Mouse (Mus musculus) cerebellum, adult 2 months (tissue): ENCODE measurements around the gene Insc. TPM values are rescaled to one million over a fixed set of nuclear protein-coding genes. Genes with fewer than 3 reads are reported as not detected.
A peak's percentile ranks its signal among the peaks of the same experiment; 100 is the strongest.

Experiments used
- DNase-seq, 2 experiments: peaks; one replicate each; pipeline ENCODE4 v3.0.0; 2021
- H3K27ac ChIP-seq: fragments of 200-500 bp; 2 replicates; pipeline ENCODE4 v1.5.1; 2012; ENCODE audit warnings: low read length, control low read depth, inconsistent platforms; ENCODE audit not compliant: insufficient read depth
- H3K27me3 ChIP-seq: fragments of 200-500 bp; 2 replicates; pipeline ENCODE4 v1.6.1; 2012; ENCODE audit warnings: inconsistent platforms, mild to moderate bottlenecking, low read length, moderate library complexity; ENCODE audit not compliant: control insufficient read depth, insufficient read depth
- H3K4me1 ChIP-seq: fragments of 200-500 bp; 2 replicates; pipeline ENCODE4 v1.6.1; 2011; ENCODE audit warnings: low read length; ENCODE audit not compliant: control insufficient read depth, insufficient read depth
- H3K4me3 ChIP-seq: fragments of 200-500 bp; replicated peaks from 2 replicates; pipeline ENCODE3; 2011; ENCODE audit warnings: mild to moderate bottlenecking, low read depth, low read length, control low read depth; ENCODE audit not compliant: insufficient read depth
- CTCF ChIP-seq: fragments of 200-500 bp; IDR thresholded peaks from 2 replicates; pipeline ENCODE4 v1.5.1; 2011; ENCODE audit warnings: low read depth, mild to moderate bottlenecking, control low read depth, low read length, moderate library complexity, borderline replicate concordance; ENCODE audit not compliant: insufficient read depth
- POLR2A ChIP-seq: fragments of 200-500 bp; IDR thresholded peaks from 2 replicates; pipeline ENCODE4 v1.6.1; 2011; ENCODE audit warnings: low read length, control low read depth, borderline replicate concordance; ENCODE audit not compliant: insufficient read depth
- WGBS: fragments of 180-500 bp; shearing (Covaris S2); methylation state at CpG from one replicate; pipeline ENCODE4 v1.1.7; 2018; 5-methylcytosine and 5-hydroxymethylcytosine counted together
- polyA plus RNA-seq: library from polyadenylated mRNA; depleted of rRNA; stranded (reverse); fragments of >200 nt; gene quantifications from 2 replicates; pipeline ENCODE4 v1.2.3, GENCODE M21; 2012

Insc gene
- polyA plus RNA-seq, 1 experiment, result 13.1 TPM

GRCm38 (mm10) chr7:114791087-114791486, 47.6 kb downstream of the Insc start:
- no peak for TF ChIP-seq CTCF
- no peak for TF ChIP-seq POLR2A
- WGBS, result 87% methylated on average over 10 of the region's 10 CpGs
- H3K4me3 ChIP-seq, result no peak overlapping the region
- H3K27me3 ChIP-seq, result no peaks in the 10 kb centered on the region
- DNase-seq, result no peak
- H3K4me1 ChIP-seq, result no peaks in the 10 kb centered on the region
- no peak overlapping the region for H3K27ac ChIP-seq

GRCm38 (mm10) chr7:114792026-114792425, 48.5 kb downstream of the Insc start:
- TF ChIP-seq CTCF (no peak), POLR2A (no peak)
- Histone ChIP-seq H3K4me3 (no peak overlapping the region), H3K27me3 (no peaks in the 10 kb centered on the region), H3K4me1 (no peaks in the 10 kb centered on the region), H3K27ac (no peak overlapping the region)
- 86% methylated on average over 6 of the region's 6 CpGs for WGBS
- DNase-seq, result no peak

- DNase-seq, result no peak
- no peaks in the 10 kb centered on the region for H3K4me1 ChIP-seq
- TF ChIP-seq CTCF (no peak), POLR2A (no peak)
- H3K4me3 ChIP-seq, result no peak overlapping the region
- WGBS, result 57% methylated on average over 2 of the region's 2 CpGs
- H3K27ac ChIP-seq, result no peak overlapping the region
- H3K27me3 ChIP-seq, result no peaks in the 10 kb centered on the region
Measured at GRCm38 (mm10) chr7:114794400-114794799, 50.9 kb downstream of the Insc start.

GRCm38 (mm10) chr7:114802576-114802975, 59.1 kb downstream of the Insc start:
- no peak for DNase-seq
- Histone ChIP-seq H3K4me3 (no peak overlapping the region), H3K27ac (no peak overlapping the region), H3K4me1 (no peaks in the 10 kb centered on the region), H3K27me3 (no peaks in the 10 kb centered on the region)
- 65% methylated on average over 8 of the region's 8 CpGs for WGBS
- TF ChIP-seq POLR2A (no peak), CTCF (no peak)

- H3K4me3 ChIP-seq, result no peak overlapping the region
- H3K27ac ChIP-seq, result no peak overlapping the region
- H3K27me3 ChIP-seq, result no peaks in the 10 kb centered on the region
- DNase-seq, result no peak
- H3K4me1 ChIP-seq, result no peaks in the 10 kb centered on the region
- TF ChIP-seq CTCF (no peak), POLR2A (no peak)
- WGBS, result 91% methylated on average over 2 of the region's 2 CpGs
Measured at GRCm38 (mm10) chr7:114805311-114805710, 61.8 kb downstream of the Insc start.

GRCm38 (mm10) chr7:114807343-114807742, 63.8 kb downstream of the Insc start:
- 28% methylated on average over 5 of the region's 5 CpGs for WGBS
- no peak for DNase-seq
- Histone ChIP-seq H3K4me1 (no peaks in the 10 kb centered on the region), H3K27ac (no peak overlapping the region), H3K27me3 (no peaks in the 10 kb centered on the region), H3K4me3 (no peak overlapping the region)
- TF ChIP-seq CTCF, result no peak
- no peak for TF ChIP-seq POLR2A

GRCm38 (mm10) chr7:114808341-114808740, 64.8 kb downstream of the Insc start:
- Histone ChIP-seq H3K27ac (no peak overlapping the region), H3K27me3 (no peaks in the 10 kb centered on the region), H3K4me1 (no peaks in the 10 kb centered on the region), H3K4me3 (no peak overlapping the region)
- 88% methylated on average over 3 of the region's 3 CpGs for WGBS
- TF ChIP-seq POLR2A (no peak), CTCF (no peak)
- DNase-seq, result no peak

- WGBS, result 14% methylated on average over 6 of the region's 6 CpGs
- no peaks in the 10 kb centered on the region for H3K4me1 ChIP-seq
- no peak overlapping the region for H3K4me3 ChIP-seq
- no peak overlapping the region for H3K27ac ChIP-seq
- TF ChIP-seq CTCF (peak; percentile 96), POLR2A (no peak)
- H3K27me3 ChIP-seq, result no peaks in the 10 kb centered on the region
- DNase-seq, result peak; percentile 63 to 75
Measured at GRCm38 (mm10) chr7:114817291-114817806, 73.9 kb downstream of the Insc start.

- TF ChIP-seq POLR2A (no peak), CTCF (no peak)
- Histone ChIP-seq H3K27ac (no peak overlapping the region), H3K4me3 (no peak overlapping the region), H3K4me1 (no peaks in the 10 kb centered on the region), H3K27me3 (no peaks in the 10 kb centered on the region)
- WGBS, result 34% methylated on average over 5 of the region's 5 CpGs
- DNase-seq, result no peak
Measured at GRCm38 (mm10) chr7:114817879-114818278, 74.4 kb downstream of the Insc start.
